Mouse (Mus musculus) neural tube, embryonic 14.5 days (tissue): Measurements from ENCODE around the gene Nrxn3. TPM values are rescaled to one million over a fixed set of nuclear protein-coding genes. Genes with fewer than 3 reads are reported as not detected.

Experiments used
- ATAC-seq: fragments of 200-750 bp; cut with Nextera tagmentation; 2 replicates; pipeline ENCODE4 v1.8.0; 2017; ENCODE audit warnings: low read depth, mild to moderate bottlenecking, moderate TSS enrichment, moderate library complexity
- H3K27ac ChIP-seq: fragments of 300-500 bp; sonication (generic); 2 replicates; pipeline ENCODE4 v1.5.1; 2014; ENCODE audit warnings: low read depth, mild to moderate bottlenecking, control low read depth, low read length, moderate library complexity, mixed read lengths
- H3K27me3 ChIP-seq: fragments of 300-500 bp; sonication (generic); 2 replicates; pipeline ENCODE4 v1.6.1; 2014; ENCODE audit warnings: low read length; ENCODE audit not compliant: control insufficient read depth, insufficient read depth
- H3K36me3 ChIP-seq: fragments of 300-500 bp; sonication (generic); 2 replicates; pipeline ENCODE4 v1.6.1; 2014; ENCODE audit warnings: low read length, mixed read lengths; ENCODE audit not compliant: control insufficient read depth, insufficient read depth
- H3K4me1 ChIP-seq: fragments of 300-500 bp; sonication (generic); 2 replicates; pipeline ENCODE4 v1.6.1; 2014; ENCODE audit warnings: low read length; ENCODE audit not compliant: control insufficient read depth, insufficient read depth
- H3K4me2 ChIP-seq: fragments of 300-500 bp; sonication (generic); 2 replicates; pipeline ENCODE4 v1.6.1; 2014; ENCODE audit warnings: mild to moderate bottlenecking, low read depth, low read length, control low read depth
- H3K4me3 ChIP-seq: fragments of 300-500 bp; sonication (generic); 2 replicates; pipeline ENCODE4 v1.5.1; 2014; ENCODE audit warnings: low read depth, low read length, control low read depth, mixed read lengths
- H3K9ac ChIP-seq: fragments of 300-500 bp; sonication (generic); replicated peaks from 2 replicates; pipeline ENCODE4 v1.6.1; 2014; ENCODE audit warnings: low read depth, mild to moderate bottlenecking, control low read depth, low read length, mixed read lengths
- H3K9me3 ChIP-seq: fragments of 300-500 bp; sonication (generic); 2 replicates; pipeline ENCODE4 v1.6.1; 2016; ENCODE audit warnings: low read length; ENCODE audit not compliant: control insufficient read depth
- WGBS: fragments of 180-500 bp; shearing (Covaris S2); extraction: QIAGEN DNeasy Blood & Tissue Kit; methylation state at CpG from one replicate; pipeline ENCODE4 v1.1.7; 2014; 5-methylcytosine and 5-hydroxymethylcytosine counted together
- polyA plus RNA-seq: library from polyadenylated mRNA; unstranded; fragments of >200 nt; fragmentation: Nextera tagmentation; extraction: Ambion mirVana; gene quantifications from 2 replicates; pipeline ENCODE4 v1.2.1, GENCODE M21; 2014

Gene Nrxn3
- polyA plus RNA-seq, 1 experiment from 2014 or later, result 159 TPM

GRCm38 (mm10) chr12:88793314-88793713 lies 70.6 kb downstream of the Nrxn3 start:
- no peak for ATAC-seq

DNA sequence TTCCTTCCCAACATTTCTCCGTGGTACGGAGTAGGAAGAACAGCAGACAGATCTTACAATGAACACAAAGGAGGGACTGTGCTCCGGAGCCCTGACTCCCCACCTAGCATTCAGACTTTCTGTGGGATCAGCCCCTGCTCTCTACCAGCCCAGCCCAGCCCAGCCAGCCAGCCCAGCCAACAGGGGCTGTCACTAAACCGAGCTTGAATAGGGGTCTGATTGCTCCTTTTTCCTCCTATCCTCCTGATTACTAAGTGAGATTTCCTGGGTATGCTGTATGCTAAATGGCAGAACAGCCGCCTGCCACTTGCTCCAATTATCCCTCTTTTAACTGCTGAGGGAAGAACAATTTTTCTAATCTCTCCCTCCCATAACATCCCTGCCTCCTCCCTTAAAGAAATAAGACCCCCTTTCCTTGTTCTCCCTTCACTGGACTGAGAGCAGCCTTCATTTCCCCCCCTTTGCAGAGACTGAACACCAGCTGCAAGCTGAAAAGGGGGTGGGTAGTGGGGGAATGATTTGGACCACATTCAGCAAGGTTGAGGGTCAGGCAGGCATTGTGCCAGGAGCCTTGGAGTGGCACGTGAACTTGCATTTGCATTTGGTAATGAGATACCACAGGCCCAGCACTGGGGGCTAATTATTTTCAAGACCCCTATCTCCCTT lies 78.4 kb downstream of the Nrxn3 start:
- ATAC-seq, result peak; percentile 90
- no peak overlapping the region for H3K9ac ChIP-seq
- H3K4me1 ChIP-seq, result peaks cover 12% of the 10 kb centered on the region
- H3K4me2 ChIP-seq, result peak overlapping the region; percentile 0; the same call in 1 of the 2 replicates
- no peaks in the 10 kb centered on the region for H3K9me3 ChIP-seq
- peak overlapping the region; percentile 60 for H3K27ac ChIP-seq
- H3K4me3 ChIP-seq, result no peak overlapping the region
- H3K36me3 ChIP-seq, result no peaks in the 10 kb centered on the region
- 9% methylated on average over 6 of the region's 6 CpGs for WGBS
- no peaks in the 10 kb centered on the region for H3K27me3 ChIP-seq

More at GRCm38 (mm10) chr12:88793314-88793713, 70.6 kb downstream of the Nrxn3 start:
- H3K27me3 ChIP-seq, result no peaks in the 10 kb centered on the region
- WGBS, result 63% methylated on average over 1 of the region's 1 CpGs
- no peaks in the 10 kb centered on the region for H3K4me1 ChIP-seq
- no peak overlapping the region for H3K9ac ChIP-seq
- H3K9me3 ChIP-seq, result no peaks in the 10 kb centered on the region
- H3K4me2 ChIP-seq, result no peak overlapping the region
- H3K36me3 ChIP-seq, result no peaks in the 10 kb centered on the region
- no peak overlapping the region for H3K4me3 ChIP-seq
- H3K27ac ChIP-seq, result no peak overlapping the region

- Histone ChIP-seq H3K4me2 (no peak overlapping the region), H3K27me3 (no peaks in the 10 kb centered on the region), H3K4me1 (peaks cover 12% of the 10 kb centered on the region), H3K9ac (no peak overlapping the region), H3K27ac (no peak overlapping the region), H3K36me3 (no peaks in the 10 kb centered on the region), H3K9me3 (no peaks in the 10 kb centered on the region), H3K4me3 (no peak overlapping the region)
- ATAC-seq, result no peak
- WGBS, result 16% methylated on average over 1 of the region's 1 CpGs
Observed at GRCm38 (mm10) chr12:88801656-88802007, 79.0 kb downstream of the Nrxn3 start.

GRCm38 (mm10) chr12:88808947-88809346 lies 86.3 kb downstream of the Nrxn3 start:
- no peak overlapping the region for H3K4me2 ChIP-seq
- no peak for ATAC-seq
- H3K27me3 ChIP-seq, result no peaks in the 10 kb centered on the region
- H3K9ac ChIP-seq, result no peak overlapping the region
- 95% methylated on average over 1 of the region's 1 CpGs for WGBS
- H3K9me3 ChIP-seq, result no peaks in the 10 kb centered on the region
- no peaks in the 10 kb centered on the region for H3K36me3 ChIP-seq
- no peak overlapping the region for H3K4me3 ChIP-seq
- H3K4me1 ChIP-seq, result no peaks in the 10 kb centered on the region
- no peak overlapping the region for H3K27ac ChIP-seq

DNA sequence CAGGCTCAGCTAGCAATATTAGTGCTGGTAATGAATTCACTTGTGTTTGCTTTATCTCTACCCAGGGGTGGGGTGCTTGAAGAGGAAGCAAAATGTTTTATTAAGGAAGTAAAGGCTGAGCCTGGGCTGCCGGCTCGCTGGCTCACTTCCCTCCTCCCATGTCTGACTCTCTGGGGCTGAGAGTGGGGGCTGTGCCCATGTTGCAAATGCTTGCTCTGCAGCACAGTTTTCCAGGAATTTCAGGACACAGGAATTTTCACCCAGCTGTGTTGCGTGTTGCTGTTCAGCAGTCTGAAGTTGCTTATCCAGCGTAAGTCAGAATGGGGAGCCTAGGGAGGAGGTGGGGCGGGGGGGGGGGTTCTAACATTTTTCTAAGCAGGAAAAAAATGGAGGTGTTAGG lies 89.5 kb downstream of the Nrxn3 start:
- Histone ChIP-seq H3K4me2 (no peak overlapping the region), H3K9me3 (no peaks in the 10 kb centered on the region), H3K4me3 (no peak overlapping the region), H3K27ac (no peak overlapping the region), H3K4me1 (no peaks in the 10 kb centered on the region), H3K9ac (no peak overlapping the region), H3K27me3 (no peaks in the 10 kb centered on the region), H3K36me3 (no peaks in the 10 kb centered on the region)
- WGBS, result 46% methylated on average over 5 of the region's 5 CpGs
- ATAC-seq, result 0 out of 2 replicates have a peak, but pooled peaks have one; percentile 44

DNA sequence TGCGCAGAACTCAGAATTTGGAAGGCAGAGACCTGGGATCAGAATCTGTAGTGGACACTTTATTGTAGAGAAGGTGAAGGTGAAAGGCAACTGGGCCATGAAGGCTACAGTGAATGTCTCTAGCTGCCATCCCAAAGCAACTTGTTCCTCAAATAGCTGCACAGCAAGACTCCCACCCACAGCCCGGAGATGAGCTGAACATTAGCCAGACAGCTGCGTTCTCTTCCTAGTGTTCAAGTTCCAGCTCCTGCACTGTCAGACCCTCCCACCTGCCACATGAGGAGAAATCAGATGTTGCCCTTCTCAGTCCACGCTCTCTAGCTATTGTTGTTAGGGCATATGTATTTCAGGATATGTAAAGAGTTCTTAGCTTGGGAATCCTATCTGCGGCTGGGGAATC lies 94.2 kb downstream of the Nrxn3 start:
- WGBS, result 79% methylated on average over 5 of the region's 5 CpGs
- Histone ChIP-seq H3K4me1 (no peaks in the 10 kb centered on the region), H3K9me3 (no peaks in the 10 kb centered on the region), H3K4me3 (no peak overlapping the region), H3K9ac (no peak overlapping the region), H3K27ac (no peak overlapping the region), H3K27me3 (no peaks in the 10 kb centered on the region), H3K4me2 (no peak overlapping the region), H3K36me3 (no peaks in the 10 kb centered on the region)
- ATAC-seq, result no peak

GRCm38 (mm10) chr12:88818622-88819334 lies 96.1 kb downstream of the Nrxn3 start:
- no peak overlapping the region for H3K9ac ChIP-seq
- no peak overlapping the region for H3K4me2 ChIP-seq
- no peaks in the 10 kb centered on the region for H3K4me1 ChIP-seq
- no peaks in the 10 kb centered on the region for H3K36me3 ChIP-seq
- no peak overlapping the region for H3K4me3 ChIP-seq
- no peaks in the 10 kb centered on the region for H3K27me3 ChIP-seq
- WGBS, result 58% methylated on average over 4 of the region's 4 CpGs
- no peaks in the 10 kb centered on the region for H3K9me3 ChIP-seq
- ATAC-seq, result no peak; the same call in 1 of the 2 replicates
- H3K27ac ChIP-seq, result no peak overlapping the region

- WGBS, result 66% methylated on average over 5 of the region's 5 CpGs
Observed at GRCm38 (mm10) chr12:88819335-88819709, 96.6 kb downstream of the Nrxn3 start.

DNA sequence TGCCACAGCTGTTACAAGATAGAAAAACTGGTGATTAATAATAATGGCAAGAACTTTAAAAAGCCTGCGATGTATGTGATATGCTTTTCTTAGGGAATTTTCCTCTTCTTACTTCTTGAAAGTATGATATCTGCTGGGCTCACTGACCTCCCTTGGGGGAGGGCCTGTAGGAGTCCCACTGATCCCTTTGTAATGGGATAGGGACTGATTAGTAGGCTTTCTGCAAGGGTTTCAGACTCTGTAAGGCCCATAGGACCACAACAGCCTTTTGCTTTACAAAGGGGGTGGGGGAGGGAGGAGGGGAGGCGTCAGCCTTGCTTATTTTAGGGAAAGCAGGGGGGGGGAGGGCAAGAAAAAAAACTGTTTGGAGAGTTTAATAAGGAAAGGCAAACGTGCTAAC lies 97.5 kb downstream of the Nrxn3 start:
- H3K4me2 ChIP-seq, result no peak overlapping the region
- H3K27ac ChIP-seq, result no peak overlapping the region
- H3K9me3 ChIP-seq, result no peaks in the 10 kb centered on the region
- no peaks in the 10 kb centered on the region for H3K4me1 ChIP-seq
- ATAC-seq, result no peak
- H3K36me3 ChIP-seq, result no peaks in the 10 kb centered on the region
- H3K27me3 ChIP-seq, result no peaks in the 10 kb centered on the region
- 22% methylated on average over 3 of the region's 3 CpGs for WGBS
- H3K4me3 ChIP-seq, result no peak overlapping the region
- H3K9ac ChIP-seq, result no peak overlapping the region

More at GRCm38 (mm10) chr12:88819335-88819709, 96.6 kb downstream of the Nrxn3 start:
- H3K36me3 ChIP-seq, result no peaks in the 10 kb centered on the region
- H3K4me3 ChIP-seq, result no peak overlapping the region
- no peak for ATAC-seq
- H3K4me2 ChIP-seq, result no peak overlapping the region
- H3K9ac ChIP-seq, result no peak overlapping the region
- no peaks in the 10 kb centered on the region for H3K27me3 ChIP-seq
- no peak overlapping the region for H3K27ac ChIP-seq
- no peaks in the 10 kb centered on the region for H3K4me1 ChIP-seq
- H3K9me3 ChIP-seq, result no peaks in the 10 kb centered on the region
